Mouse (Mus musculus) granulocyte monocyte progenitor cell, adult 5-6 weeks (primary cell): ENCODE data around the gene Gipr. TPM values are rescaled to one million over a fixed set of nuclear protein-coding genes. Genes with fewer than 3 reads are reported as not detected.

ENCODE experiments used
- ATAC-seq: replicated peaks from 2 replicates; pipeline ENCODE4 v1.8.0; 2016; ENCODE audit warnings: mild to moderate bottlenecking, moderate TSS enrichment, inconsistent platforms; ENCODE audit not compliant: poor library complexity, severe bottlenecking
- total RNA-seq, 2 experiments: library from RNA; stranded (forward) in 1 of 2; stranded (reverse) in 1 of 2; fragments of 200-712, 200-1000 nt in 1 of 2; fragments of >200 nt in 1 of 2; fragmentation: Nextera tagmentation in 1 of 2; gene quantifications; 2 replicates each; pipeline ENCODE4 v1.2.3; 2014 to 2017

The Gipr gene
- total RNA-seq, 2 experiments from 2014 or later = 0.26 TPM; not detected in 1

- ATAC-seq = peak; percentile 31
Measured at GRCm38 (mm10) chr7:19179173-19179572, 13.2 kb upstream of the Gipr start.

DNA sequence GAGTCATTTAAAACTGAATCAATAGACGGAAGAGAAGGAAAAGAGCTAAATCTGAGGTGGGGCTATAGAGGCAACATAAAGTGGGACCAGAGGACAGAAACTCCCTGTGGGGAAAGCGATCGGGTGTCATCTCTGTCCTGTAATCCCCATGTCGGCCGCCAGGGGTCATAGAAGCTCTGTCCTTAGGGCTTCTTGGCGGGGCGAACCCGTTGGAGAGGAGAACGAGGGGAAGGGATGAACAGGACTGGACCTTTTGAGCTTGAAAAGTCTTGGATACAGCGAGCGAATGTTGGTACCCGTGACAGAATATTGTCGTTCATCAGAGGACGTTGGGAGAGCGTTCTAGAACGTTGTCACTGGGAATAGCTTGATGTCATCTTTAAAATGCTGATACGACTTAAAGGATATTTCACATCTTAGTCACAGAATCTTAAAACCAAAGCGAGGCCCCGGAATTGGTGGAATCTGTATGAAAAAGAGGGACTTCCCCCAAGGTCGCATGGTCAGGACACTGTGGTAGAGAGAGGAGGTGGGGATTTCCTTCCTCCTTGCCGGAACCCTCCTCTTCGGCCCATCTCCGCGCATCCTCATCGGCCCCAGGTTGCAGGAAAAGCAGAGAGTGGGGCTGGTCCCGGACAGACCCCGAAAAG lies 12.6 kb upstream of the Gipr start:
- peak; percentile 36 for ATAC-seq

- no peak for ATAC-seq
Measured at GRCm38 (mm10) chr7:19178035-19178434, 12.1 kb upstream of the Gipr start.

DNA sequence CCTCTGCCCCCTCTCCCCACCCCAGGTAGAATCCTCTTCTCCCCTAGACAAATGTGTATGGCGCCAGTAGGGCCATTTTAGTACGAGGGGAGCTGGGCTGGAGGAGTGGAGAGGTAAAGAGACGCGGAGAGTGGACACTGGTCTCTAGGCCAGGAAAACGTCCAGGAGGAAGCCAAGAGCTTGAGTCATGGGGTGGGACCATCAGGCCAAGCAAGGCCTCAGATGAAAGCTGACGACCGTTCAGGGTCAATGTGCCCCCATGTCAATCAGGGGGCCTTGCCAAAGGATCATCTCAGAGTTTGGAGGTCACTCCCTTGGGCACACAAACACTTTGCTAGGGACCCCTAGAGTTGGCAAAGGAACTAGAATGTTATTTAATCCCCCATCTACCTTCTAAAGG lies 11.3 kb upstream of the Gipr start:
- ATAC-seq = no peak

GRCm38 (mm10) chr7:19176516-19176947 lies 10.6 kb upstream of the Gipr start:
- ATAC-seq = 0 out of 2 replicates have a peak, but pooled peaks have one; percentile 2

DNA sequence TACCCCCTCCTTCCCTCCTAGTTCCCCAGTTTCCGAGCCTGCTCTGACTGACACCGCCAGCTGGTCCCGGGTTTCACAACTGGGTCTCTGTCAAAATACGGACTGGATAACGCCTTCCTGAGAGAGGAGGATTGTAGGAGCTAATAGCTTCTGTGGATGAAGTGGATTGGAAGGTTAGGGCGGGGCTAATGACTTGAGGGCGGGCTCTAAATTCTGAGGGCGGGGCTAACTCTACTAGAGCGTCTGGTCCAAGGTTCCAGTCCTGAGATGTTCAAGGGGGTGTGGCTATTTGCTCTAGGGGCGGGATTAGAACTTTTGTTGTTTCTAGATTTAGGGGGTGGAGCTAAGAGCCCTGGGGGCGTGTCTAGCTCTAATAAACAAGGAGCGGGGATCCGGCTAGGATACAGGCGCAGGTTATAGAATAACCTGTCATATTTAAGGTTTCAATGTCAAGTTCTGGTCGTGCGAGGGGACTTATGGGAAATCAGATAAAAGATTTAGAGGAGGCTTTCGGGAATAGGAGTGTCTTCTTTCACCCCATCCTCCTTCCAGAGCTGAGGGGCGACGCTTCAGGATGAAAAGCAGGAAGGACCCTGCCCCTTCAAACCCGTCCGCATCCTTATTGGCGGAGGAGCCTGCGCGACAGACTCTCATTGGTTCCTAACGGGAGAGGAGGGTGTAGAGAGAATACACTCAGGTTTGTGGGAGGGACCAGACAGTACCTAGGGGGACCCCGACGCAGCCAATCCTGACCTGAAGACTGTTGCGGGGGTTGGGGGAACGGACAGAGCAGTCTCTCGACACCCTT lies 10.0 kb upstream of the Gipr start, which contains the start of gene Eml2:
Eml2 (plus strand) TSS at position 714 of the 808 bp plus-strand sequence.
- ATAC-seq = peak; percentile 65

GRCm38 (mm10) chr7:19172874-19173273 lies 6.9 kb upstream of the Gipr start:
- ATAC-seq = peak; percentile 74

DNA sequence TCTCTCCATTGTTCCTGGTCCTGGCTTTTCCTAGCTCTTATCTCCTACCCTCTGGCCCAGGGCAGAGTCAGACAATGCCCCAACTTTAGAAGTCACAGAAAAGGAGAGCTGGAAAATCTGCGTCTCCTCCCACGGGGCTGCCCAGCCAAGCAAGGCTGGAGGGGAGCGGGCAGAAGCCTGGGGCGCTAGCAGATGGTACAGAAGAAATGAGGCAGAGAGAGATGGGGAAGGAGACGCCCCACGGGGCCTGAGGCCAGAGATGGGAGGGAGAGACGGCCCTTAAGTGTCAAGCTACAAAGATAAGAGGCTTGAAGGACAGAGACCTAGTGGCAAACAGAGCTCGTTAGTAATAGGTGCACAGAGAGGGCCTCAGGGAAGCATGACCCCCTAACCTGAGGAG lies 5.9 kb upstream of the Gipr start:
- ATAC-seq = no peak

DNA sequence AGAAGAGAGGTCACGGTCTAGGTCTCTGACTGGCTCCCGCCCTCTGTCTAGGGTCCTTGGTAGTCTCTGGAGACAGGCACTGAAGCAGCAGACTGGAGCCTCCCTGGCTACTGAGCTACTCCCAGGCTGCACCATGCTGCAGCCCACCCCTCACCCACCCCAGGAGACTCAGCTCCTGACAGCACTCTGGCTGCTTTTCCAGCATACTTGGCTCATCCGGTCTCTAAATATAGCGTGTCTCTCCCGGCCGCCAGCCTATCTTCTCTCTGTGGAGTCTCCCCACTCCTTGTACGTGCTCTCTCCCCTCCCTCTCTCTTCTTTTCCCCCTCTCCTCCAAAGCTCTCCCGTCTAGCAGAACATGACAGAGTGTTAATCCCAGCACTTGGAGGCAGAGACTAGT lies 4.2 kb upstream of the Gipr start:
- no peak for ATAC-seq

- ATAC-seq = 0 out of 2 replicates have a peak, but pooled peaks have one; percentile 26
Measured at GRCm38 (mm10) chr7:19169506-19169905, 3.6 kb upstream of the Gipr start.

DNA sequence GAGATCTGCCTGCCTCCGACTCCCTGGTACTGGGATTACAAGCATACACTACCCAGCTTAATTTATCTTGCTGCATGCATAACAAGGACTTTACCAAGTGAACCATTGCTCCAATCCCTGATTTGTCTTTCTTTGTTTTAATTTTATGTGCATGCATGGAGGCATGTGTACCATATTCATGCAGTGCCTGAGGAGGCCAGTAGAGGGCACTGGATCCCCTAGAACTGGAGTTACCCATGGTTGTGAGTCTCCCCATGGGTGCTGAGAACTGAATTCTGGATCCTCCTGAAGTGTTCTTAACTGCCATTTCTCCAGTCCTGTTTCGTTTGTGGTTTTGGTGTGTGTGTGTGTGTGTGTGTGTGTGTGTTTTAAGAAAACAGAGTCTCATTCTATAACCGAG lies 1.1 kb upstream of the Gipr start:
- no peak for ATAC-seq

DNA sequence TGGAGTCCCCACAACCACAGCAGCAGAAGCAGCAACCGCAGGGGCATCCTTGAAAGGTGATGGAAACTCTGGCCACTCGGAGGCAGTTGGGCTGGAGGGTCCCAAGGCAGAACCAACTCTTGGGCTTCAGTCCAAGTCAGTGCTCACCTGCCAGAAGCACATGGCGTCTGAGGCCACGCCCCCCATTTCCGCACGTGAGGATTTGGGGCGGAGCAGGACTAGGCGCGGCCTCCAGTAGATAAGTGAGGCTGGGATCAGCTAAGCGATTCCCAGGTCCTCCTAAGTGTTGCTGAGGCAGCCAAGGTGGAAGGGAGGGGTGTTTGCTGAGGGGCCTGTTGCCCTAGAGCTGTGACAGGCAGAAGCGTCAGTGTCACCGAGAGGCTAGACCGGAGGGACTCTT lies 949 bp downstream of the Gipr start:
- peak; percentile 26 for ATAC-seq

- peak; percentile 40 for ATAC-seq
Measured at GRCm38 (mm10) chr7:19164189-19164588, 1.7 kb downstream of the Gipr start.

DNA sequence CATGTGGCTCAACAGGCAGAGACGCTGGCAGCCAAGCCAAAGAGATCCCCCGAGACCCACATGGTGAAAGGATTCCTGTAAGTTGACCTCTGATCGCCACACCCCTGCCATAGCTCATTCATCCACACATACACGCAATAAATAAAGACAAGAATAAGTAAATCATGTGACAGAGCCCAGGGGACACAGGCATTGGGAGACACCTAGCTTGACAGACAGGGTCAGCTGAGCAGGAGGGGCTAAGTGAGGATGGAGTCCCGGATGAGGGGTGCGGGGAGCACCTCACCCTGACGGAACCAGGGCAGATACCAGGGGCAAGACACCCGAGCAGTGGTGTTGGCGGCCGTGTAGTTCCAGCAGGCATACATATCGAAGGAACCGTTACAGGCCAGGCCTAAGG lies 2.2 kb downstream of the Gipr start:
- no peak for ATAC-seq

- no peak for ATAC-seq
Measured at GRCm38 (mm10) chr7:19162928-19163327, 3.0 kb downstream of the Gipr start.

GRCm38 (mm10) chr7:19160115-19160514 lies 5.8 kb downstream of the Gipr start:
- peak; percentile 31 for ATAC-seq

DNA sequence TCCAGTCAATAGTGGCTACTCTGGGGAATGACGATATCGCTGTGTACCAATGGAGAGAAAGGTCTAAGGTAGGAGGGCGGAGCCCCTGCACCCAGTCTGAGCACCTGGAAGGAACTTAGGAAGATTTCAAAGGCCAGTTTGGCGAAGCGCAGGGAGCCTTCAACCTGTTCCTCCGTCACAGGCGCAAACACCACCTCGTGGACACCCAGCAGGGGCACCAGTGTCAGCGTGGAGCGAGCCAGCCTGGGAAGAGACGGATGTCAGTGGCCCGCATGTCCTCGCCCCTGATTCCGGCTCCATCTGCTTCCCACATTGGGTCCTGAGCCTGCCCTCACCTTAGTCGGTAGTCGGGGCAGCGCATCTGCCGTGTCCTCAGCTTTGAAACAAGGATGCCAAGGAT lies 6.5 kb downstream of the Gipr start:
- no peak for ATAC-seq

DNA sequence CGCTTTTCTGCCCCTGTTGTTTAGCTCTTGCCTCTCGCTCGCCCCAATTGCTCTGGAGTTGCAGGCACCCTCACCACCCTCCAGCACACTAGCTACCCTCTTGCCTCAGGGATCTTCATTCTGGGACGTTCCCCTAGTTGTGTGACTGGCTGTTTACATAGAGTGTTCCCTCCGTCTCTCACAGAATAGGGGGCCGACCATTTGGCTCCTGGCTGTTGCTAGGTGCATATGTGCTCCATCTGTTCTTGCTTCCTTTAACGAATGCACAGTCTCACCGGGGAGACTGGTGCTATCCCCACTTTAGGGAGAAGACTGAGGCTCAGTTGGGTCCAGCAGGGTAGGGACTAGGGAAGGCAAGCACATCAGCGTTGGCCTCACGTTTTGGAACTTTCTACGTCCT lies 7.3 kb downstream of the Gipr start:
- ATAC-seq = no peak

- ATAC-seq = peak; percentile 94
Measured at GRCm38 (mm10) chr7:19157160-19157800, 8.6 kb downstream of the Gipr start.

DNA sequence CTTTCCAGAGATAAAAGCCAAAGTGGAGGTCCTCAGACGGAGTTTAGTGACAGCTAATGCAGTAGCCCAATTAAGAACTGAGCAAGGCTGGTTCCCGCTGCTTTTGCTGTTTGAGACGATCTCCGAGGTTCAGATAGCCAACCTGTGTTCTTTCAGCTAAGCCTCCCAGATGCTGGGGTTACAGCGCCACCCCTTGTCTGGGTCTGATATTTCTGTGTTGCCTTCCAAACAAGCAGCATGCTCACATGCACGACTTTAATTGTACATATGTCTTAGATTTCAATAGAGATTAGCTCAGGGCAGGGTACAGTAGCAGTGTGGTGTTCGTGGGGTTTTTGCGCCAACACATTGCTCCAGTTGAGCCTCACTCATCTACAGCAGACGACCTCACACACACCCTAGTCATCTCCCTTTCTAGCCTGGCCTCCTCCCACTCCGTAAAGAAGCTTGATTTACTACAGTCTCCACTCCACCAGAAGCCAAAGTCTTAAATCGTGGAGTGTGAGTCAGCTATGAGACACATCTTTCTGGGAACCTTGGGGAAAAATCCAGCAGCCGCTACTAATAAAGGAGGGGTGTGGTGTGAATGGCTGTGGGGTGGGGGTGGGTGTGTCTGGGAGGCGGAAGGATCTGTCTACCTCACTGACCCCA lies 10.0 kb downstream of the Gipr start:
- no peak for ATAC-seq

- ATAC-seq = no peak
Measured at GRCm38 (mm10) chr7:19154796-19155195, 11.1 kb downstream of the Gipr start.
